Mouse (Mus musculus) heart, embryonic 16.5 days (tissue): ENCODE results near the gene Stk31. TPM values are rescaled to one million over a fixed set of nuclear protein-coding genes. Genes with fewer than 3 reads are reported as not detected.

Source experiments
- ATAC-seq: fragments of 200-750 bp; cut with Nextera tagmentation; replicated peaks from 2 replicates; pipeline ENCODE4 v1.8.0; 2017; ENCODE audit warnings: moderate number of reproducible peaks; ENCODE audit not compliant: insufficient read depth, low FRiP score; ENCODE audit errors: extremely low read depth
- H3K27ac ChIP-seq: fragments of 300-500 bp; sonication (generic); 2 replicates; pipeline ENCODE4 v1.5.1; 2014; ENCODE audit warnings: mild to moderate bottlenecking, low read length, control low read depth, moderate library complexity
- H3K27me3 ChIP-seq: fragments of 300-500 bp; sonication (generic); 2 replicates; pipeline ENCODE4 v1.6.1; 2014; ENCODE audit warnings: low read length, mixed read lengths; ENCODE audit not compliant: control insufficient read depth, insufficient read depth
- H3K36me3 ChIP-seq: fragments of 300-500 bp; sonication (generic); 2 replicates; pipeline ENCODE4 v1.6.1; 2014; ENCODE audit not compliant: control insufficient read depth, insufficient read depth
- H3K4me1 ChIP-seq: fragments of 300-500 bp; sonication (generic); 2 replicates; pipeline ENCODE4 v1.6.1; 2014; ENCODE audit warnings: low read length, mixed read lengths; ENCODE audit not compliant: control insufficient read depth, insufficient read depth
- H3K4me2 ChIP-seq: fragments of 300-500 bp; sonication (generic); 2 replicates; pipeline ENCODE4 v1.6.1; 2014; ENCODE audit warnings: low read depth, mild to moderate bottlenecking, control low read depth, low read length
- H3K4me3 ChIP-seq: fragments of 300-500 bp; sonication (generic); 2 replicates; pipeline ENCODE4 v1.5.1; 2014; ENCODE audit warnings: mild to moderate bottlenecking, control low read depth, low read length
- H3K9ac ChIP-seq: fragments of 300-500 bp; sonication (generic); 2 replicates; pipeline ENCODE4 v1.6.1; 2014; ENCODE audit warnings: low read length, control low read depth
- H3K9me3 ChIP-seq: fragments of 300-500 bp; sonication (generic); replicated peaks from 2 replicates; pipeline ENCODE4 v1.6.1; 2016; ENCODE audit warnings: low read length; ENCODE audit not compliant: control insufficient read depth
- WGBS: fragments of 180-500 bp; shearing (Covaris S2); extraction: QIAGEN DNeasy Blood & Tissue Kit; methylation state at CpG from one replicate; pipeline ENCODE4 v1.1.7; 2014; 5-methylcytosine and 5-hydroxymethylcytosine counted together
- polyA plus RNA-seq: library from polyadenylated mRNA; unstranded; fragments of >200 nt; fragmentation: Nextera tagmentation; extraction: Ambion mirVana; gene quantifications from 2 replicates; pipeline ENCODE4 v1.2.1, GENCODE M21; 2015

The Stk31 gene
- polyA plus RNA-seq, 1 experiment from 2014 or later = 0.04 TPM

DNA sequence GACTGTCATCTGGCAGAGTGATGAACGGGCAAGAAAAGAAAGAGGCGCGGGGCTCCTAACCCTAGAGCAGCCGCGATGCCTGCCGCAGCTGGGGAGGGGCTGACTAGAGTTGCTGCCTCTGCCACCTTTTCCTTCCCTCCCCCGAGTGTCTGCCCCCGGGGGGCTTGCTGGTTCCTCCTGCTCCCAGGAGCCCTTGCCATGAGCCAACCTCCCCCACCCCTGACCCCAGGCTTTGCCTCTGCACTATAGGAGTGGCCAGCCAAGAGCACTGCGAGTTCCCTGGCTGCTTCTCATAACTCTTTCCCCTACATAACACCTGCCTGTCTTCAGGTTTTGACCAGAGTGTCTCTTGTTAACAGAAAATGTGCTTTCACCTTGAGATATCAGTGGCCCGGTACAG, 96.1 kb downstream of the Stk31 start:
- ATAC-seq = no peak
- Histone ChIP-seq H3K9ac (no peak overlapping the region), H3K27me3 (no peaks in the 10 kb centered on the region), H3K27ac (no peak overlapping the region), H3K4me2 (no peak overlapping the region), H3K4me1 (no peaks in the 10 kb centered on the region), H3K9me3 (no peaks in the 10 kb centered on the region; the same call in 1 of the 2 replicates), H3K4me3 (no peak overlapping the region), H3K36me3 (no peaks in the 10 kb centered on the region)
- 88% methylated on average over 10 of the region's 10 CpGs for WGBS

DNA sequence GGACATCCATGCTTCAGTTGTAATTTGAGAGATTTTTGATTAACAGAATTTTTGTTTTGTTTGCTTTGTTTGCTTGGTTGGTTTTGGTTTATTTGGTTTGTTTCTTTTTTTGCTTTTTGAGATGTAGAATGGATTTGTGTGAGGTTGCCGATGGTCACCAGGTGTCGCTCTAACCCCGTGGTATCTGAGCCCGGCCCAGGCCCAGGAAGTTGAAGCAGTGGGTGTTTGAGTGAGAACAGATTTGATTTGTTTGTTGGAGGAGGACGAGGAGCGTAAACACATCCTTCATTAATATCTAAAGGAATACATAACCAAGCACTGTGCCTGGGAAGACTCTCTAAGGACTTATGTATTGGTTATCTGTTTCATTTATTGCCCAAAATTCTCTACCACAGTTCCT, 123.6 kb downstream of the Stk31 start:
- H3K36me3 ChIP-seq = no peaks in the 10 kb centered on the region
- H3K27me3 ChIP-seq = no peaks in the 10 kb centered on the region
- H3K9me3 ChIP-seq = no peaks in the 10 kb centered on the region
- H3K27ac ChIP-seq = no peak overlapping the region
- WGBS = 3% methylated on average over 6 of the region's 6 CpGs
- H3K4me3 ChIP-seq = no peak overlapping the region
- H3K9ac ChIP-seq = no peak overlapping the region
- ATAC-seq = no peak
- no peaks in the 10 kb centered on the region for H3K4me1 ChIP-seq
- no peak overlapping the region; the same call in 1 of the 2 replicates for H3K4me2 ChIP-seq

Other genes starting within 250 kb of the Stk31 start
- 33.1 and 33.5 TPM in 2 replicates for gene Igf2bp3, start 180.6 kb upstream of the Stk31 start, polyA plus RNA-seq
- gene Tra2a, start 131.6 kb upstream of the Stk31 start, polyA plus RNA-seq = 60.9 and 69.8 TPM in 2 replicates
- gene Ccdc126, start 76.3 kb upstream of the Stk31 start, polyA plus RNA-seq = 7.5 and 9.9 TPM in 2 replicates
- 3.9 and 5.4 TPM in 2 replicates for gene Fam221a, start 27.9 kb upstream of the Stk31 start, polyA plus RNA-seq